8 mouse cellular contexts compared by ENCODE assay signal in genomic region chr8:48109373-48109855, GRCm38 (mm10). TPM values are rescaled to one million over a fixed set of nuclear protein-coding genes. Genes with fewer than 3 reads are reported as not detected.
DNase-seq lines count a peak whose midpoint lies in the region; ATAC-seq and TF ChIP-seq lines count a peak whose summit lies in the region.

No protein-coding gene starts in this region.

- peaks cover 10% of the 10 kb centered on the region for H3K4me1 ChIP-seq in lung, embryonic 16.5 days (replicated peaks; ENCODE audit: control insufficient read depth, insufficient read depth, low read length)
- peaks cover 11% of the 10 kb centered on the region for H3K4me1 ChIP-seq in forebrain, embryonic 12.5 days
- peaks cover 6% of the 10 kb centered on the region; the same call in 1 of the 2 replicates for H3K4me1 ChIP-seq in limb, embryonic 14.5 days (ENCODE audit: control insufficient read depth, insufficient read depth, low read length)
- peaks cover 4% of the 10 kb centered on the region for H3K4me1 ChIP-seq in olfactory bulb, adult 2 months (ENCODE audit: control insufficient read depth, insufficient read depth, low read length)

- peak overlapping the region; percentile 78 for H3K9ac ChIP-seq in lung, embryonic 16.5 days (ENCODE audit: low read length)
- peak overlapping the region; percentile 63; the same call in 1 of the 2 replicates for H3K9ac ChIP-seq in forebrain, embryonic 12.5 days
- peak overlapping the region; percentile 76 for H3K9ac ChIP-seq in limb, embryonic 14.5 days (ENCODE audit: low read depth, low read length, severe bottlenecking)

- intact Hi-C loops in left cerebral cortex, postnatal 36 days (cut with DNase I) = no loop called here
- intact Hi-C loops in gastrocnemius, postnatal 36 days (cut with DNase I) = no loop called here

- no peaks in the 10 kb centered on the region; the same call in 1 of the 2 replicates for H3K9me3 ChIP-seq in lung, embryonic 16.5 days (ENCODE audit: control insufficient read depth, low read length)
- H3K9me3 ChIP-seq in forebrain, embryonic 12.5 days = 0 out of 2 replicates have a peak, but pooled peaks cover 4% of the 10 kb centered on the region
- H3K9me3 ChIP-seq in limb, embryonic 14.5 days (ENCODE audit: control insufficient read depth, low read length) = no peaks in the 10 kb centered on the region

- H3K27me3 ChIP-seq in lung, embryonic 16.5 days (ENCODE audit: control insufficient read depth, insufficient read depth, low read depth, low read length) = no peaks in the 10 kb centered on the region
- H3K27me3 ChIP-seq in forebrain, embryonic 12.5 days = no peaks in the 10 kb centered on the region
- H3K27me3 ChIP-seq in limb, embryonic 14.5 days (ENCODE audit: control insufficient read depth, insufficient read depth, low read length) = no peaks in the 10 kb centered on the region

- H3K27ac ChIP-seq in lung, embryonic 16.5 days (ENCODE audit: low read length) = no peak overlapping the region
- no peak overlapping the region for H3K27ac ChIP-seq in forebrain, embryonic 12.5 days
- H3K27ac ChIP-seq in limb, embryonic 14.5 days (replicated peaks; ENCODE audit: low read depth, low read length) = 0 out of 2 replicates have a peak overlapping the region, but pooled peaks have one; percentile 62
- no peak overlapping the region for H3K27ac ChIP-seq in olfactory bulb, adult 2 months (ENCODE audit: insufficient read depth, low read depth, low read length)

- H3K4me3 ChIP-seq in lung, embryonic 16.5 days (ENCODE audit: low read length) = peak overlapping the region; percentile 66
- peak overlapping the region; percentile 53 for H3K4me3 ChIP-seq in forebrain, embryonic 12.5 days (replicated peaks)
- peak overlapping the region; percentile 71 for H3K4me3 ChIP-seq in limb, embryonic 14.5 days (replicated peaks; ENCODE audit: low read length)
- peak overlapping the region; percentile 71 for H3K4me3 ChIP-seq in olfactory bulb, adult 2 months (ENCODE audit: insufficient read depth, low read depth, low read length)

- H3K4me2 ChIP-seq in lung, embryonic 16.5 days (ENCODE audit: low read depth, low read length) = peak overlapping the region; percentile 77
- peak overlapping the region; percentile 75 for H3K4me2 ChIP-seq in forebrain, embryonic 12.5 days
- peak overlapping the region; percentile 85 for H3K4me2 ChIP-seq in limb, embryonic 14.5 days (replicated peaks; ENCODE audit: low read depth, low read length, severe bottlenecking)

- TF ChIP-seq POLR2A in limb, embryonic 14.5 days (IDR thresholded peaks at IDR 0.05; ENCODE audit: borderline replicate concordance, extremely low read depth, insufficient read depth, insufficient read length) = no peak
- TF ChIP-seq POLR2A in olfactory bulb, adult 2 months (IDR thresholded peaks at IDR 0.05; ENCODE audit: insufficient read depth, low read depth, low read length) = no peak

- WGBS in lung, embryonic 16.5 days = 10% methylated on average over 5 of the region's 5 CpGs
- 32% methylated on average over 5 of the region's 5 CpGs for whole genome bisulfite sequencing in forebrain, embryonic 12.5 days
- 26% methylated on average over 5 of the region's 5 CpGs for WGBS in limb, embryonic 14.5 days
- 42% methylated on average over 5 of the region's 5 CpGs for WGBS in olfactory bulb, adult 2 months

- DNase-seq in lung, postnatal 25 days (ENCODE audit: low spot score) = no peak
- DNase-seq in limb, embryonic 14.5 days (ENCODE audit: low spot score) = no peak
- no peak for DNase-seq in left cerebral cortex, postnatal 36 days (ENCODE audit: low spot score in 2 of 2)
- DNase-seq in gastrocnemius, postnatal 36 days = no peak
- no peak for DNase-seq in left cerebral cortex, adult 9 months (ENCODE audit: low spot score in 2 of 2)

- TF ChIP-seq CTCF in olfactory bulb, adult 2 months (IDR thresholded peaks at IDR 0.05; ENCODE audit: insufficient read depth, low read depth, low read length) = no peak

- H3K36me3 ChIP-seq in lung, embryonic 16.5 days (ENCODE audit: control insufficient read depth, insufficient read depth, low read length) = no peaks in the 10 kb centered on the region
- no peaks in the 10 kb centered on the region; the same call in 1 of the 2 replicates for H3K36me3 ChIP-seq in forebrain, embryonic 12.5 days (replicated peaks)
- H3K36me3 ChIP-seq in limb, embryonic 14.5 days (ENCODE audit: control insufficient read depth, insufficient read depth, low read length) = peaks cover 11% of the 10 kb centered on the region

- ATAC-seq in lung, embryonic 16.5 days (ENCODE audit: low read depth) = peak; percentile 52
- ATAC-seq in forebrain, embryonic 12.5 days (ENCODE audit: low FRiP score) = peak; percentile 5; the same call in 1 of the 2 replicates
- peak; percentile 38; the same call in 1 of the 2 replicates for ATAC-seq in limb, embryonic 14.5 days (ENCODE audit: low FRiP score, low read depth)

RNA-seq across cellular contexts. Expression of gene Dctd, which starts 10.5 kb away (rescaled TPM):
- polyA plus RNA-seq in lung, embryonic 16.5 days (2015; fragmentation: Nextera tagmentation; extraction: Ambion mirVana) = 12.6 and 16.3 TPM in 2 replicates
- 19.7 and 21.2 TPM in 2 replicates for polyA plus RNA-seq in forebrain, embryonic 12.5 days (2016; fragmentation: Nextera tagmentation; extraction: Ambion mirVana)
- 67.7 and 70.5 TPM in 2 replicates for polyA plus RNA-seq in limb, embryonic 14.5 days (2012; rRNA removed)
- polyA plus RNA-seq in limb, embryonic 14.5 days (2014; fragmentation: Nextera tagmentation; extraction: Ambion mirVana) = 34.5 and 36.0 TPM in 2 replicates
- not detected in 2 replicates for polyA plus RNA-seq in olfactory bulb, adult 2 months (2012; ENCODE audit: insufficient read depth, insufficient read length, low replicate concordance, missing spikeins)
- 1 to 10 TPM; 7.1 to 7.2 TPM for total RNA-seq in left cerebral cortex, postnatal 36 days (2021)
- 1 to 10 TPM; 1.2 to 1.4 TPM for total RNA-seq in gastrocnemius, postnatal 36 days (2021)

Comparison
In these comparisons a context has a peak if more than half of its experiments do, and no peak if none do; other contexts are left out.
1. RNA of gene Dctd, which starts 10.5 kb away (polyA plus RNA-seq): 34.5 to 70.5 TPM in limb, embryonic 14.5 days, 19.7 to 21.2 TPM in forebrain, embryonic 12.5 days and 12.6 to 16.3 TPM in lung, embryonic 16.5 days; not detected in olfactory bulb, adult 2 months; every median in the first group is over 10 times any median in the second.
2. Peak in every context shown above with its lines, with median percentiles within 50 percentile points of each other: ATAC-seq, H3K4me2 ChIP-seq, H3K4me3 ChIP-seq and H3K9ac ChIP-seq.